In genomic region chr10:125994855-125995254, GRCm38 (mm10) we compare ENCODE assay signal across 9 mouse cellular contexts. TPM values are rescaled to one million over a fixed set of nuclear protein-coding genes. Genes with fewer than 3 reads are reported as not detected.
DNase-seq lines count a peak whose midpoint lies in the region; ATAC-seq and TF ChIP-seq lines count a peak whose summit lies in the region.
"Had no signal": no experiment of that assay in that cellular context is flagged by ENCODE, and none has a peak within 500 bp of the region (broad histone marks: within the 10 kb centered on the region; RNA-seq: fewer than 3 reads in every experiment).

No protein-coding gene starts in this region.

- TF ChIP-seq POLR2A in small intestine, adult 2 months (IDR thresholded peaks at IDR 0.05; ENCODE audit: low read depth, low read length): no peak

- no peak for DNase-seq in forebrain, postnatal 0 days
- no peak for DNase-seq in forebrain, embryonic 10.5 days (ENCODE audit: extremely low spot score, low spot score)
- DNase-seq in 416B (ENCODE audit: low read depth): peak; percentile 34
- DNase-seq in c-Kit-positive CD71-positive TER-119-positive erythroid progenitor cells, embryonic 14.5 days (ENCODE audit: low spot score): peak; percentile 1
- DNase-seq in hindbrain, embryonic 10.5 days (ENCODE audit: low spot score): no peak

- no peak overlapping the region for H3K27ac ChIP-seq in forebrain, postnatal 0 days (ENCODE audit: low read depth, low read length)
- H3K27ac ChIP-seq in forebrain, embryonic 10.5 days: no peak overlapping the region
- H3K27ac ChIP-seq in liver, embryonic 15.5 days (replicated peaks): no peak overlapping the region
- H3K27ac ChIP-seq in small intestine, adult 2 months (ENCODE audit: insufficient read depth, low read depth, low read length): no peak overlapping the region
- H3K27ac ChIP-seq in hindbrain, embryonic 10.5 days: no peak overlapping the region
- H3K27ac ChIP-seq: hindbrain, embryonic 15.5 days had no signal

- H3K9me3 ChIP-seq in forebrain, postnatal 0 days (ENCODE audit: low read length): no peaks in the 10 kb centered on the region
- no peaks in the 10 kb centered on the region for H3K9me3 ChIP-seq in forebrain, embryonic 10.5 days
- no peaks in the 10 kb centered on the region for H3K9me3 ChIP-seq in liver, embryonic 15.5 days (replicated peaks)
- H3K9me3 ChIP-seq in hindbrain, embryonic 10.5 days: no peaks in the 10 kb centered on the region
- H3K9me3 ChIP-seq: hindbrain, embryonic 15.5 days had no signal

- peak; percentile 52 for TF ChIP-seq CTCF in forebrain, postnatal 0 days (IDR thresholded peaks at IDR 0.05; ENCODE audit: low read depth)
- peak; percentile 35; the same call in 1 of the 2 replicates for TF ChIP-seq CTCF in small intestine, adult 2 months (IDR thresholded peaks at IDR 0.05; ENCODE audit: extremely low read depth, insufficient read length, insufficient replicate concordance, low read depth, low read length)

- no peak for ATAC-seq in forebrain, postnatal 0 days
- peak; percentile 90 to 95 for ATAC-seq in hematopoietic stem cell, adult 5-6 weeks (replicated peaks in 1 of 2; ENCODE audit: insufficient read depth in 1 of 2, low FRiP score in 2 of 2, low TSS enrichment in 1 of 2, low read depth in 1 of 2, poor library complexity in 2 of 2, severe bottlenecking in 2 of 2)
- ATAC-seq in liver, embryonic 15.5 days (ENCODE audit: insufficient read depth): peak; percentile 47

- H3K9ac ChIP-seq in forebrain, postnatal 0 days: no peak overlapping the region
- H3K9ac ChIP-seq in liver, embryonic 15.5 days: no peak overlapping the region
- H3K9ac ChIP-seq: hindbrain, embryonic 15.5 days had no signal

- 84% methylated on average over 1 of the region's 1 CpGs for WGBS in forebrain, postnatal 0 days
- 70% methylated on average over 1 of the region's 1 CpGs for WGBS in forebrain, embryonic 10.5 days
- WGBS in liver, embryonic 15.5 days (ENCODE audit: insufficient replicate concordance): 4% methylated on average over 1 of the region's 1 CpGs
- WGBS in small intestine, adult 2 months: 39% methylated on average over 1 of the region's 1 CpGs
- 92% methylated on average over 1 of the region's 1 CpGs for WGBS in hindbrain, embryonic 10.5 days

- no peak overlapping the region for H3K4me3 ChIP-seq in forebrain, postnatal 0 days (ENCODE audit: low read depth, low read length)
- no peak overlapping the region for H3K4me3 ChIP-seq in forebrain, embryonic 10.5 days
- H3K4me3 ChIP-seq in liver, embryonic 15.5 days (replicated peaks): no peak overlapping the region
- no peak overlapping the region for H3K4me3 ChIP-seq in small intestine, adult 2 months (ENCODE audit: low read depth, low read length)
- H3K4me3 ChIP-seq in hindbrain, embryonic 10.5 days: no peak overlapping the region
- H3K4me3 ChIP-seq: hindbrain, embryonic 15.5 days had no signal

- H3K36me3 ChIP-seq in forebrain, postnatal 0 days (ENCODE audit: insufficient read depth): no peaks in the 10 kb centered on the region
- H3K36me3 ChIP-seq in forebrain, embryonic 10.5 days (replicated peaks): peaks cover 42% of the 10 kb centered on the region
- no peaks in the 10 kb centered on the region for H3K36me3 ChIP-seq in liver, embryonic 15.5 days (replicated peaks)
- peaks cover 47% of the 10 kb centered on the region for H3K36me3 ChIP-seq in small intestine, adult 2 months (ENCODE audit: control insufficient read depth, insufficient read depth, low read length)
- peaks cover 51% of the 10 kb centered on the region for H3K36me3 ChIP-seq in hindbrain, embryonic 10.5 days
- H3K36me3 ChIP-seq: hindbrain, embryonic 15.5 days had no signal

- H3K4me2 ChIP-seq in forebrain, postnatal 0 days (ENCODE audit: low read depth): no peak overlapping the region
- no peak overlapping the region for H3K4me2 ChIP-seq in liver, embryonic 15.5 days
- H3K4me2 ChIP-seq: hindbrain, embryonic 15.5 days had no signal

- no peaks in the 10 kb centered on the region for H3K4me1 ChIP-seq in forebrain, postnatal 0 days (ENCODE audit: insufficient read depth)
- H3K4me1 ChIP-seq in forebrain, embryonic 10.5 days: peaks cover 48% of the 10 kb centered on the region
- no peaks in the 10 kb centered on the region for H3K4me1 ChIP-seq in liver, embryonic 15.5 days (replicated peaks)
- no peaks in the 10 kb centered on the region for H3K4me1 ChIP-seq in small intestine, adult 2 months (ENCODE audit: control insufficient read depth, insufficient read depth, insufficient read length, low read length)
- H3K4me1 ChIP-seq in hindbrain, embryonic 10.5 days (replicated peaks): peaks cover 9% of the 10 kb centered on the region; the same call in 1 of the 2 replicates

- no peaks in the 10 kb centered on the region for H3K27me3 ChIP-seq in forebrain, postnatal 0 days (ENCODE audit: insufficient read depth, low read length)
- peaks cover 16% of the 10 kb centered on the region; the same call in 1 of the 2 replicates for H3K27me3 ChIP-seq in forebrain, embryonic 10.5 days (ENCODE audit: poor library complexity, severe bottlenecking)
- no peaks in the 10 kb centered on the region for H3K27me3 ChIP-seq in liver, embryonic 15.5 days
- no peaks in the 10 kb centered on the region for H3K27me3 ChIP-seq in small intestine, adult 2 months (ENCODE audit: control insufficient read depth, insufficient read depth, low read length)
- no peaks in the 10 kb centered on the region for H3K27me3 ChIP-seq in hindbrain, embryonic 10.5 days (ENCODE audit: insufficient read depth, poor library complexity, severe bottlenecking)
- H3K27me3 ChIP-seq: hindbrain, embryonic 15.5 days had no signal

RNA-seq across cellular contexts. Expression of gene Lrig3, which starts 28.9 kb away (rescaled TPM):
- total RNA-seq in forebrain, postnatal 0 days (2014; rRNA removed): 2.8 and 5.2 TPM in 2 replicates
- polyA plus RNA-seq in forebrain, postnatal 0 days (2015; fragmentation: Nextera tagmentation; extraction: Ambion mirVana): 1.6 and 1.7 TPM in 2 replicates
- polyA plus RNA-seq in forebrain, embryonic 10.5 days (2016; fragmentation: Nextera tagmentation; extraction: Ambion mirVana): 10.1 and 11.1 TPM in 2 replicates
- 1.1 and 2.9 TPM in 2 replicates for total RNA-seq in hematopoietic stem cell, adult 5-6 weeks (2017)
- 0.79 and 0.85 TPM in 2 replicates for polyA plus RNA-seq in liver, embryonic 15.5 days (2015; fragmentation: Nextera tagmentation; extraction: Ambion mirVana)
- 7.7 and 17.9 TPM in 2 replicates for polyA plus RNA-seq in small intestine, adult 2 months (2012; rRNA removed)
- 14.3 and 15.1 TPM in 2 replicates for polyA plus RNA-seq in hindbrain, embryonic 10.5 days (2016; fragmentation: Nextera tagmentation; extraction: Ambion mirVana)

Comparison
In these comparisons a context has a peak if more than half of its experiments do, and no peak if none do; other contexts are left out.
1. DNase-seq: peak in 416B (single experiment) and c-Kit-positive CD71-positive TER-119-positive erythroid progenitor cells, embryonic 14.5 days (single experiment); none in forebrain, postnatal 0 days (single experiment), forebrain, embryonic 10.5 days (single experiment) and hindbrain, embryonic 10.5 days (single experiment).